Mouse (Mus musculus): ENCODE results near the gene Gm20458.

- TF ChIP-seq GATA1 (IDR thresholded peaks at IDR 0.05; ENCODE audit: low read length) (no peak), TAL1 (IDR thresholded peaks at IDR 0.05; ENCODE audit: low read length) (no peak)
Measured at GRCm38 (mm10) chr2:164414581-164414980, 46.2 kb upstream of the Gm20458 start.

All from erythroblast, embryonic 14.5 days (primary cell).